Mouse (Mus musculus): ENCODE measurements around the gene Tmem255b. TPM values are rescaled to one million over a fixed set of nuclear protein-coding genes. Genes with fewer than 3 reads are reported as not detected.

The Tmem255b gene
- polyA plus RNA-seq, 1 experiment from 2014 or later: 0.29 TPM

DNA sequence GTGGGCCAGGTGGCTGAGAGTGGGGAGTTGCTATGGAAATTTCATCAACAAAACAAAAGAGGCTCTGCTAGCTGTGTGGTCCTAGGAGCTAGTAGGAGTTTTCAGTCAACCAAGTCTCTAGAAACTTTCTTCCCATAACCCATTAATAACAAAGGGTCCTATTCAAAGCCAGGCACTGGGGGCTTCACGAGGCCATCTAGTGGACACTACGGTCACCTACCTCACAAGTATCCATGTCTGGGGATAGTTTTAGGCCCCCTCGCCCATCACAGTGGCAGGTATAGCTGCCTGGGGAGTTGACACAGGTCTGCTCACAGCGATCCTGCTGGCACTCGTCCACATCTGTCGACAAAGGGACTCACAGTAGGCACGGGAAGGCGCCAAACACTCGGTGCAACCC lies 40.9 kb downstream of the Tmem255b start:
- Histone ChIP-seq H3K9ac (no peak overlapping the region), H3K9me3 (no peaks in the 10 kb centered on the region), H3K4me1 (peaks cover 7% of the 10 kb centered on the region; the same call in 1 of the 2 replicates), H3K4me2 (replicated peaks) (no peak overlapping the region), H3K27me3 (no peaks in the 10 kb centered on the region), H3K4me3 (no peak overlapping the region), H3K36me3 (no peaks in the 10 kb centered on the region), H3K27ac (no peak overlapping the region)
- 57% methylated on average over 9 of the region's 9 CpGs for WGBS
- no peak for ATAC-seq (ENCODE audit: low FRiP score, low read depth)

DNA sequence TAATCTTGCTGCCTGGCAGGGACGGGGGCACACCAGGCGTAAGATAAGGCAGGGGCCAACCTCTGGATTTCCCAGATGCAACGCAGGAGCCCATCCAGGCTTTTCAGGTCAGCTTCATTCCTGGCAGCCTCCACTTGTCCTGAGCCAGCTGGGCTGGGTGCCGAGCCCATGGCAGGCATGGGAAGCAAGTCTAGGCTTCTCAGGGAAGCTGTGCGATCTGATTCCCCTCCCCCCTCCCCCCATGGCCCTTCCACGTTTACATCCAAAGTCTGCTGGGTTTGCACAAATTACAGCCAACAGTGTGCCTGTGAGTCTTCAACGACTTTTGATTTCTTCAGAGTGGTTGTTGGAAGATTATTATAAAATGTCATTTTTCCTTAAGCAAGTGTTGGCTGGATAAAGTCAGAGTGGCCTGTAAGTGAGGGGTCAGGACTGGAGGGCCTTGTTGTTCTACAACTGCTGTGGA lies 46.1 kb downstream of the Tmem255b start:
- Histone ChIP-seq H3K9ac (no peak overlapping the region), H3K4me3 (no peak overlapping the region), H3K27ac (no peak overlapping the region), H3K4me2 (replicated peaks) (no peak overlapping the region), H3K9me3 (no peaks in the 10 kb centered on the region), H3K27me3 (no peaks in the 10 kb centered on the region), H3K4me1 (no peaks in the 10 kb centered on the region), H3K36me3 (no peaks in the 10 kb centered on the region)
- 80% methylated on average over 7 of the region's 7 CpGs for WGBS
- ATAC-seq (ENCODE audit: low FRiP score, low read depth): no peak

DNA sequence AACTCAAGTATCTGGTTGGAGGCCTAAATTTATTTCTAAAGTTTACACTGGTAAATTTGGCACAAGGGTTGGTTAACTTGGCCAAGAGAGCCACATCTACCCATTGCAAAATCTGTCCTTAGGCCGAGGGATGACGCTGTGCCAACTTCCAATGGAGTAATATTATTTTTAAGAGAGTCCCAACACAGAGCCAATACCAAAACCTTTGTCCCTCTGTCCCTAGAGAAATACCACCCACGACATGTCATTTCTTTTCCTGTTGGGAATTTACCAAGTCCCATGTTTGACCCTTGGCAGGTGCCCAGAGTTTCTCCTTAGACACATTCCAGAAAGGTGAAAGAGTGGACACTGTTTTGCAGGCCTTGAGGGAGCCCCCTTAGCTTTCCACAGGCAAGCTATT lies 46.6 kb downstream of the Tmem255b start:
- H3K4me2 ChIP-seq (replicated peaks): no peak overlapping the region
- no peaks in the 10 kb centered on the region for H3K9me3 ChIP-seq
- 85% methylated on average over 3 of the region's 3 CpGs for WGBS
- ATAC-seq (ENCODE audit: low FRiP score, low read depth): no peak
- H3K9ac ChIP-seq: no peak overlapping the region
- no peaks in the 10 kb centered on the region for H3K36me3 ChIP-seq
- H3K4me1 ChIP-seq: no peaks in the 10 kb centered on the region
- no peak overlapping the region for H3K4me3 ChIP-seq
- H3K27ac ChIP-seq: no peak overlapping the region
- H3K27me3 ChIP-seq: no peaks in the 10 kb centered on the region

DNA sequence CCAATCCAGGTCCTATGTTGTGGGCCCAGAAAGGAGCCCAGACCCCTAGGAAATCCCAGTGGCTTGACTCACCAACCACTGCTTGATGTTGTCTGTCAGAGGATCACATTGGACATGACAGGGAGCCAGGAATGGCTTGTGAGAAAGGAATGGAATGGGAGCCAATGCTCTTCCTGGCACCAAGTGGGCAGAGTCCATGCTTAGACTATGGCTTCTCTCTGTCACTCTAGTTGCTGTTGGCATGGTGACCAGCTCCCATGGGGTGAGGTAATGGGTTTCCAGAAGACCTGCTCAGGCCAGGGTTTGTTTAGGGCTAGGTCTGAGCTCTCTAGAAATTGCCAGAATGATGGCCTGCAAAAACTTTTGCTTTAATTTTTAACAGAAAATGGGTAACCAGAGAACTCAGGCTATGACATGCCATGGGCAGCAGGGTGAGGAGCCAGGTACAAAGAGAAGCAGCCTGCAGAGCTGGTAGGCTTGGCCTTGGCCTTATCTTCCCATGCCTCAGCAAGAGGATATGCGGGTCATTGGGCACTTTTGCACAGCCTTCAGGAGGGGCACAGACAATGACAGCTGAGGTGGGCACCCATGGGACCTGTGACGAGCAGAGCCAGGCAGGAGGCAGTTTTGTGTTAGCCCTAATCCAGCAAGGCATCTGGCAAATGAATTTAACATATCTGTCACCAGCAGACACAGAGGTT lies 47.3 kb downstream of the Tmem255b start:
- Histone ChIP-seq H3K4me3 (no peak overlapping the region), H3K9me3 (no peaks in the 10 kb centered on the region), H3K36me3 (no peaks in the 10 kb centered on the region), H3K27ac (no peak overlapping the region), H3K9ac (no peak overlapping the region), H3K4me1 (no peaks in the 10 kb centered on the region), H3K4me2 (replicated peaks) (no peak overlapping the region), H3K27me3 (no peaks in the 10 kb centered on the region)
- ATAC-seq (ENCODE audit: low FRiP score, low read depth): no peak
- 81% methylated on average over 2 of the region's 2 CpGs for WGBS

DNA sequence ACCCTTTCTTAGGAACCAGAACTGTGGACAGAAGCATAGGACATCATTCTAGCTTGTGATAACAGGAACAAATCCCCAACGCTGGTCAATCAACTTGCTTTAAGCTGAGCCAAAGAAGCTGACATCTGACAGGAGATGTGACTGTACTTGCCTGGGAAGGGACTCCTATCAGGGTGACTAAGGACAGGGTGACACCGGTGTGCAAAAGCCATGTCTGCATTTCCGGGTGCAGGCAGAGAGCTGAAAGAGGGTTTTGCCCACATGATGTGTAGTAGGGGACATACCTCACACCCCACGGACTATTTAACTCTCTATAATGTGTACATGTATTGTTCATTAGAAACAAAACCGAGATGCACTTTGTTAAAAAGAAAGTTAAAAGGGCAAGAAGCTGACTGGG lies 48.2 kb downstream of the Tmem255b start:
- Histone ChIP-seq H3K9ac (no peak overlapping the region), H3K4me1 (no peaks in the 10 kb centered on the region), H3K9me3 (no peaks in the 10 kb centered on the region), H3K27me3 (no peaks in the 10 kb centered on the region), H3K27ac (no peak overlapping the region), H3K36me3 (no peaks in the 10 kb centered on the region), H3K4me3 (no peak overlapping the region), H3K4me2 (replicated peaks) (no peak overlapping the region)
- WGBS: 85% methylated on average over 5 of the region's 5 CpGs
- no peak for ATAC-seq (ENCODE audit: low FRiP score, low read depth)

DNA sequence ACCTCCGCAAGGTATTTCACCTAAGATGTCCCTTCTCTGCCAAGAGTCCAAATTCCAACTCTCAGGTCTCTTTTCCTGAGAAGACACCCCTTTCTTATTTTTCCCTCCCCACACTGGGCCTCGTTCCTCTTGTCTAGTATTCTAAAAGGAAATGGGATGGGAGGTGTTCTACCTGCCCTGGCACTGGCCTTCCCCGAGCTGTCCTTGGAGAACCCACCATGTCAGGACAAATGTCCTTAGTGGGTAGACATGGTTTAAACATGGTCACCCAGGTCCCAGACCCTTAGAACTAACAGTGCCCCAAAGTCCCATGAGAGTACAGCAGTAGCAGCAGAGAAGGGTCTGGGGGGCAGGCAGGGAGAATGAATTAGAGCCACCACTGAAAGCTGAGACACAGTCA lies 54.4 kb downstream of the Tmem255b start:
- no peak for ATAC-seq (ENCODE audit: low FRiP score, low read depth)
- Histone ChIP-seq H3K27me3 (peaks cover 41% of the 10 kb centered on the region), H3K27ac (no peak overlapping the region), H3K4me3 (no peak overlapping the region), H3K36me3 (no peaks in the 10 kb centered on the region), H3K4me2 (replicated peaks) (no peak overlapping the region), H3K4me1 (peaks cover 27% of the 10 kb centered on the region), H3K9me3 (no peaks in the 10 kb centered on the region), H3K9ac (no peak overlapping the region)
- 74% methylated on average over 3 of the region's 3 CpGs for WGBS

DNA sequence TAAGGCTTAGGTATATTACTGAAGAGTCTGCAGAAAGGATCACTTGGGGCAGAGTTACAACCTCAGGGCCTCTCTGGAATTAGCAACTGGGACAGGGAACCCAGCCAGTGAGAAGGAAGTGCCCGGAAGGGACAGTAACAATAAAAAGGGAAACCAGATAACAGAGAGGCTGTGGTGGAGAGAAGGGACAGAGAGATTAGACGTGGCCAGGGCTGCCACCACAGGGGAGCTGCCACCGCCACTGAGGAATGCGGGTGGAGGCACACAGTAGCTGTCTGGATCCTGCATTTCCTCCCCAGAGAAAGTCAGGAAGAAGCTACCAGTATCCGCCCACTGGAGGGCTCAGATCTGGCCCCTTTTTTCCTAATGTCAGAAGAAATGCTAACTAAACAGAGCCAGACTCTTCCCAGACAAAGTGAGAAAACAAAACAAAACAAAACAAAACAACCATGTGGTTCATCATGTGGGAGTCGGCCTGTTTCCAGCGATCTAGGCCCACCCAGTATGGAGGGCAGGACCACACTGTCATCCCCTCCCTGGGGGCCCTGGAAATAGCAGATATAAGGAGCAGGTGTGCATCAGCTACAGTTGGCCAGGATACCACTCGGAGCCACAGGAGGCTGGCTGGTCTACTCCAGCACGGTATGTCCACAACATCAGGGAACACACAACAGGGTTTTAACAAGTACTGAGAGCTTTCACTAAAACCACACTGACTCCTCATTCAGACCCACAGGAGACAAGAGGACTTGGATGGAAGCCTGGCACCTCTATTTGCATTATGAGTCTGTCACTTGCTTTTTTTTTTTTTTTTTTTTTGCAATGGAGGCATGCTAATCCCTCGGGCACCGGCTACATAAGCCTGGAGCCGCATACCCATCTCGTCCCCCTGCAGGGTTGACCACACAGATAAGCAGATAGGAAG lies 55.3 kb downstream of the Tmem255b start:
- ATAC-seq (ENCODE audit: low FRiP score, low read depth): no peak
- Histone ChIP-seq H3K9ac (no peak overlapping the region), H3K27ac (no peak overlapping the region), H3K4me2 (replicated peaks) (no peak overlapping the region), H3K4me3 (no peak overlapping the region), H3K9me3 (no peaks in the 10 kb centered on the region), H3K4me1 (peaks cover 27% of the 10 kb centered on the region), H3K36me3 (no peaks in the 10 kb centered on the region), H3K27me3 (peaks cover 50% of the 10 kb centered on the region)
- WGBS: 46% methylated on average over 13 of the region's 13 CpGs

DNA sequence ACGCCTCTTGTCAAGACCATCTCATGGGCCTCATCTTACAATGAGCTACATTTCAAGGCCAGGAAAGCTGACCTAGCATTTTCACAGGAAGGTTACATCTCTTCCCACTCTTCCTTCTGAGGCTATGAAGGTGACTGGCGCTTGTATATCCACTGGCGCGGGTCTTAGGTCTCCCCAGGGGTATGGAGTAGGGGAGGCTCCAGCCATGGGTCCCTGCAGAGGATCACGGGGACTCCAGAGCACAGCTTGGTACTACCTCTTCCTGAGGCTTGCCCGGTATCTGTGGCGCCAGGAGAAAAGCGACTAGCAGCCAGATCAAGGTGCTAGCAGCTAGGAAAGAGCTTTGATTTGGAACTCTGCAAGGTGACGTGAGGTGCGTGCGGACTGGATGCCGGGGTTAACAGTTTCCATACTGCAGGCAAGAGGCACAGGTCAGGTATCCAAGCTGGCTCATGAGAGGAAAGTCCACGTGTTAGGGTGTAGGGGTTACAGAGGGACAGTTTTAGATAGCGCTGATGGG lies 56.6 kb downstream of the Tmem255b start:
- Histone ChIP-seq H3K36me3 (no peaks in the 10 kb centered on the region), H3K27me3 (peaks cover 60% of the 10 kb centered on the region), H3K4me1 (peaks cover 27% of the 10 kb centered on the region), H3K4me2 (replicated peaks) (no peak overlapping the region), H3K9ac (no peak overlapping the region), H3K27ac (no peak overlapping the region), H3K4me3 (no peak overlapping the region), H3K9me3 (no peaks in the 10 kb centered on the region)
- no peak for ATAC-seq (ENCODE audit: low FRiP score, low read depth)
- WGBS: 81% methylated on average over 14 of the region's 14 CpGs

DNA sequence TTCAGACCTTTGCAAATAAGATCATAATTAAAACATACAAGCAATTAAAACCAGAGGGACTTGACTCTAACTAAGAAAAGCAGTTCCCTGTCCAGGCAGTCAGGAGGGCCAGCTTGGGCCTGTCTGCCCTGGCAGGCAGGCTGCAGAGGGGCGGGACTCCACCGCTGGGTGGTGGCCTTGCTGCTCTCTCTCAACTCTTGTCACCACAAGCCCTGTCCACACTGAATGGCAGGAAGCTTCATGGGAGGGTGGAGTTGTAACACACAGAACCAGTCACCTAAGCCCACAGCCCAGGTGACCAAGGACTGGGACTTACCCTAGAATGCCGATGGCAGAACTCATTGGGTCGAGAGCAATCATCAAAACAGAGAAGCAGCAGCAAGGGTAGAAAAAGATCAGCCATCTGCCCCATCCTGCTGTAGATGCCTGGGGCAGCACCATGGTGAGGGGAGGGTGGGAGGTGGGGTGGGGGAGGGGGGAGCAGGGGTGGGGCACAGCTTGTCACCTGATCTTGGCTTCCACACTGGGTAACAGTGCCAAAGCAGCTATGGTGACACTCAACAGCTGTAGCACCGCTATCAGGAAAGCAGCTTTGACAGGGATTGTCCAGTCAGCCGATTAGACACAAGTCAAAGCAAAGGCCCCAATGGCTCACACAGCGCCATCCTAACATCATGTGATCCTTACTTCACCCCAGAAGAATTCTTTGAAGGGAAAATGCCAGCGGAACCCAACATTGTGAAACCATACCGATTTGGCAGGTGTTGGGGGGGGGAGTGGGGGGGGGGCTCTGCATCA lies 57.4 kb downstream of the Tmem255b start:
- Histone ChIP-seq H3K27ac (no peak overlapping the region), H3K27me3 (peaks cover 60% of the 10 kb centered on the region), H3K4me3 (no peak overlapping the region), H3K9me3 (no peaks in the 10 kb centered on the region), H3K4me2 (replicated peaks) (peak overlapping the region; percentile 77; the same call in 1 of the 2 replicates), H3K4me1 (peaks cover 27% of the 10 kb centered on the region), H3K36me3 (no peaks in the 10 kb centered on the region), H3K9ac (no peak overlapping the region)
- ATAC-seq (ENCODE audit: low FRiP score, low read depth): peak; percentile 62
- 46% methylated on average over 9 of the region's 9 CpGs for WGBS

DNA sequence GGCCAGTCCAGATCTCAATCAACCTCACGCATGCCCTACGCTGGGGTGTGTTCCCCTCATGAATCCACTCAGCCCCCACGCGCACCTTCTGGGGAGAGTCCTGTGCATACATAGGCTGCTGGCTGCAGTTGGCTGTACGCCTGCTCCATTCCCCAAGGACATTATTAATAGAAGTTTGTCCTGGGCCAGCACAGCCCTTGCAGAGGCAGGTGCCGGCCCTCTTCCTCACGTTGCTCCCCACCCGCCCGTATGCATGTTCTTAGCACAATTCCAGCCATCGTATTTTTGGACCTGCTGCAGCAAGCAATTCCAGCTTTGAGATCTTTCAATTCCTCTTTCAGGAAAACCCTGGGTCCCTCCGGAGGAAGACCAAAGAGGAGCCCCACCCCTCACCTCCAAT lies 58.0 kb downstream of the Tmem255b start:
- H3K9ac ChIP-seq: no peak overlapping the region
- no peaks in the 10 kb centered on the region for H3K36me3 ChIP-seq
- peak overlapping the region; percentile 50; the same call in 1 of the 2 replicates for H3K4me3 ChIP-seq
- H3K4me2 ChIP-seq (replicated peaks): peak overlapping the region; percentile 77
- no peak overlapping the region for H3K27ac ChIP-seq
- peaks cover 60% of the 10 kb centered on the region for H3K27me3 ChIP-seq
- peak; percentile 34 for ATAC-seq (ENCODE audit: low FRiP score, low read depth)
- peaks cover 27% of the 10 kb centered on the region for H3K4me1 ChIP-seq
- no peaks in the 10 kb centered on the region for H3K9me3 ChIP-seq
- 40% methylated on average over 11 of the region's 11 CpGs for WGBS

DNA sequence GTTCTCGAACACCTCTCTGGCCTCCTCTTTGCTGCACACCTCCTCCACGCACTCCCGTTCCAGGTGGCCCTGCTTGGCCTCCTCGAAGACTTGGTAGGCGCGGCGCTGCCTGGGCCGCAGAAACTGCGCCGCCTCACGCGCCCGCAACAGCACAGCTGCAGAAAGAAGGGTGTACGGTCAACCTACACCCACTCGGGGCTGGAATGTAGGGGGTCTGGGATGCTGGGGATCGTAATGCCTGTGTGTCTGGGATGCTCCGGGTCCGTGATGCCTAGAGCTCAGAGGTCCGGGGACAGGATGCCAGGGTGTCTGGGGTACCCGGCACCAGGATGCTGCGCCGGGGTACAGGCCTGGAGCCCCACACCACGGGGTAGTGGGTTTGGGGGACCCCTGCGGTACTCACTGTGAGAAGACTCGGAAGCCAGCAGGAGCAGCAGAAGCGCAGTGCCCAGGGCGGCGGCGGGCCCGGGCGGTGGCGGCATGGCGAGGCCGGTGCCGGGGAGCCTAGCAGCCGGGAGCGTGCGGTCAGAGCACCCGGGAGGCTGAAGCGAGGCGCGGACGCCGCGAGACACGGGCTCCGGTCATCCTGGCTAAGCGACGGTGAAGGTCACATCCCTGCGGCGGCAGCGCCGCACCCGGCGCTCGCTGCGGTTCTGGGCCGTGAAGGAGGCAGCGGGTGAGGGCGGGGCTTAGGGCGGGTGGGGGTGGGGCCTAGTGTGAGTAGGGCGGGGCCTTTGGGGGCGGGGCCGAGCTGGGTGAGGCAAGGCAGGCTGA lies 59.1 kb downstream of the Tmem255b start, which contains the start of gene Gas6:
Gas6 (minus strand) TSS at position 633 of the 774 bp plus-strand sequence.
- ATAC-seq (ENCODE audit: low FRiP score, low read depth): peak; percentile 46; the same call in 1 of the 2 replicates
- Histone ChIP-seq H3K9ac (peak within 1 kb of the TSS; percentile 62), H3K36me3 (no peaks in the 10 kb centered on the region)

More for the DNA sequence above, 59.1 kb downstream of the Tmem255b start, which contains the start of gene Gas6:
- Histone ChIP-seq H3K4me1 (peaks cover 27% of the 10 kb centered on the region), H3K4me3 (peak within 1 kb of the TSS; percentile 50), H3K27me3 (peaks cover 60% of the 10 kb centered on the region), H3K9me3 (no peaks in the 10 kb centered on the region), H3K4me2 (replicated peaks) (peak within 1 kb of the TSS; percentile 77), H3K27ac (no peak within 1 kb of the TSS)
- 2% methylated on average over 47 of the region's 64 CpGs for WGBS
